Mouse (Mus musculus) G1E (cell line): ENCODE data around the gene Il1b.

Experiments
- CTCF ChIP-seq: IDR thresholded peaks from 2 replicates; pipeline ENCODE4 v1.5.1; 2012; ENCODE audit warnings: low read depth, low read length, inconsistent platforms, mixed read lengths
- GATA1 ChIP-seq: IDR thresholded peaks from 2 replicates; pipeline ENCODE4 v1.6.1; 2012; ENCODE audit warnings: borderline replicate concordance, low read length, inconsistent platforms, mixed read lengths
- POLR2AphosphoS5 ChIP-seq: IDR thresholded peaks from 2 replicates; pipeline ENCODE4 v1.6.1; 2012; ENCODE audit warnings: low read depth, low read length, inconsistent platforms; ENCODE audit not compliant: insufficient replicate concordance
- TAL1 ChIP-seq: conservative IDR thresholded peaks from 2 replicates; pipeline ENCODE4 v1.6.1; 2012; ENCODE audit warnings: low read depth, low read length, inconsistent platforms, mixed read lengths

- TF ChIP-seq CTCF (no peak), TAL1 (no peak), GATA1 (no peak), POLR2AphosphoS5 (no peak)
These were observed 27.2 kb upstream of the Il1b start for GRCm38 (mm10) chr2:129398176-129398575.
